Mouse (Mus musculus): ENCODE measurements at regions not wholly inside any gene's neighbourhood (a gene's known extent, or its start where the extent isn't known, plus 50 kb on each side); places are given as distances from the start of the nearest gene placed in this dataset.

DNA sequence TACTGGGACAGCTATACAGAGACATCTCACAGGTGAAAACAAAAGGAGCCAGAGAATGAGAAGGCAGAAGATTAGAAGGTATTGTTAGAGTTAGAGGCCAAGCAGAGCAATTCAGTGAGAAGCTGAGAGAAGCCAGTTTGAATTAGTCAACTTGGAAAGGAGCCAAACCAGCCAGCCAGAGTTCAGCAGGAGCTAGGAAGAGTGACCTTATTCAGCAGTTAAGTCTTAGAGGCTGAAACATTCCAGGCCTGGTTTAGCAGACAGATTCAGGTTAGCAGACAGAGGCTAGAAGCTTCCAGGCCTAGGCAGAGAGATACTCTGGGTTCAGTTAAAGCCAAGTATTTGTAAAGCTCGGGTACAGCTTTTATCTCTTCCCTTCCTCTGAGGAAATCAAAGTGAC, 242.1 kb downstream of the Gm19410 start:
- TF ChIP-seq POLR2A (IDR thresholded peaks at IDR 0.05; ENCODE audit: borderline replicate concordance, insufficient read depth, low read length): no peak
- TF ChIP-seq CTCF (IDR thresholded peaks at IDR 0.05; ENCODE audit: borderline replicate concordance, insufficient read depth, low read depth, low read length): no peak
